Mouse (Mus musculus) limb, embryonic 12.5 days (tissue): Measurements from ENCODE around the gene Odf3b. TPM values are rescaled to one million over a fixed set of nuclear protein-coding genes. Genes with fewer than 3 reads are reported as not detected.

Experiments used
- ATAC-seq: fragments of 200-750 bp; cut with Nextera tagmentation; 2 replicates; pipeline ENCODE4 v1.8.0; 2017; ENCODE audit warnings: low read depth, moderate TSS enrichment; ENCODE audit not compliant: insufficient number of reproducible peaks, insufficient read depth, low FRiP score, low TSS enrichment
- H3K27ac ChIP-seq: fragments of 300-500 bp; sonication (generic); 2 replicates; pipeline ENCODE4 v1.5.1; 2016; ENCODE audit warnings: mild to moderate bottlenecking, moderate library complexity
- H3K27me3 ChIP-seq: fragments of 300-500 bp; sonication (generic); 2 replicates; pipeline ENCODE4 v1.6.1; 2016; ENCODE audit warnings: mild to moderate bottlenecking, moderate library complexity
- H3K36me3 ChIP-seq: fragments of 300-500 bp; sonication (generic); 2 replicates; pipeline ENCODE4 v1.6.1; 2016; ENCODE audit warnings: mild to moderate bottlenecking, moderate library complexity
- H3K4me1 ChIP-seq: fragments of 300-500 bp; sonication (generic); replicated peaks from 2 replicates; pipeline ENCODE4 v1.6.1; 2016
- H3K4me2 ChIP-seq: fragments of 300-500 bp; sonication (generic); 2 replicates; pipeline ENCODE4 v1.6.1; 2016; ENCODE audit warnings: mild to moderate bottlenecking, moderate library complexity
- H3K4me3 ChIP-seq: fragments of 300-500 bp; sonication (generic); replicated peaks from 2 replicates; pipeline ENCODE4 v1.5.1; 2016; ENCODE audit warnings: mild to moderate bottlenecking
- H3K9ac ChIP-seq: fragments of 300-500 bp; sonication (generic); replicated peaks from 2 replicates; pipeline ENCODE4 v1.6.1; 2016; ENCODE audit warnings: mild to moderate bottlenecking, moderate library complexity
- H3K9me3 ChIP-seq: fragments of 300-500 bp; sonication (generic); 2 replicates; pipeline ENCODE4 v1.6.1; 2016; ENCODE audit warnings: mild to moderate bottlenecking, moderate library complexity
- WGBS: fragments of 180-500 bp; shearing (Covaris S2); methylation state at CpG from one replicate; pipeline ENCODE4 v1.1.7; 2016; 5-methylcytosine and 5-hydroxymethylcytosine counted together
- polyA plus RNA-seq: library from polyadenylated mRNA; unstranded; fragments of >200 nt; fragmentation: Nextera tagmentation; extraction: Ambion mirVana; gene quantifications from 2 replicates; pipeline ENCODE4 v1.2.1, GENCODE M21; 2016

Gene Odf3b
- polyA plus RNA-seq, 1 experiment from 2014 or later = 0.48 TPM

DNA sequence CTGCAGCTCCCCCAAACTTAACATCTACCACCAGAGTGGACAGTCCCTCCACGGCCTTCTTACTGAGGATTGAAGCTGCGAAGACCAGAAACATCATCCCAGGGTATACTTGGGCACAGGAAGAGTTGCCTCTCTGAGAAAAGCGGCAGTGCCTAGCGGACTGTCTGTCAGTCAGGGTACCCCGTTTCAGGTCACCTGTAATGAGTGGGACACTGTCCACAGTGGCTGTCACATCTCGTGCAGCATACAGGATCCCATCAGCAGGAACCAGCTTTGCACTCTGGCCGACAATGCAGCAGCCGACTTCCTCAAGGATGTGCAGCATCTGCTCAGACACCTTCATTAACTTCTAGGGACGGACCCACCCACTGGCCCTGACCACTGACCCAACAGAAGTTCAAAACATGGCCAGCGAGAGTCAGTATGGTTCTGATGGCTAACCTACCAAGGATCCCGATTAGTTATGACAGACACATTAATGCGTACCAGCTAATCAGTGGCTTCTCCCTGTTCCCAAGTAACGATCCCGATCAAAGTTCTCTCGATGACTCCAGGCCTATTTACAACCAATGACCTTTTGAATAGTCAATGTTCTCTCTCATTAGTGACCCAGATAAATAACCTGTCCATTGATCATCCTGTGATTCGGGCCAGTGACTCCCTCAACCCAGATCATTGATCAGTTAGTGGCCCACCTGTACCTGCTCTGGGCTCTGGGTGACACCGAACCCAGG lies 4.1 kb downstream of the Odf3b start:
- Histone ChIP-seq H3K9ac (no peak overlapping the region; the same call in 1 of the 2 replicates), H3K27ac (no peak overlapping the region), H3K4me2 (0 out of 2 replicates have a peak overlapping the region, but pooled peaks have one; percentile 78), H3K27me3 (peaks cover 40% of the 10 kb centered on the region), H3K36me3 (peaks cover 31% of the 10 kb centered on the region), H3K4me1 (peaks cover 31% of the 10 kb centered on the region), H3K4me3 (no peak overlapping the region), H3K9me3 (no peaks in the 10 kb centered on the region)
- no peak for ATAC-seq
- WGBS = 92% methylated on average over 17 of the region's 17 CpGs

GRCm38 (mm10) chr15:89374340-89374739 lies 4.7 kb downstream of the Odf3b start:
- ATAC-seq = no peak
- H3K4me1 ChIP-seq = peaks cover 28% of the 10 kb centered on the region
- H3K9ac ChIP-seq = peak overlapping the region; percentile 77
- 51% methylated on average over 9 of the region's 9 CpGs for WGBS
- peak overlapping the region; percentile 64 for H3K4me3 ChIP-seq
- H3K27ac ChIP-seq = peak overlapping the region; percentile 94
- peaks cover 37% of the 10 kb centered on the region for H3K36me3 ChIP-seq
- peak overlapping the region; percentile 78 for H3K4me2 ChIP-seq
- no peaks in the 10 kb centered on the region for H3K9me3 ChIP-seq
- peaks cover 36% of the 10 kb centered on the region for H3K27me3 ChIP-seq

- Histone ChIP-seq H3K9ac (peak within 1 kb of the TSS; percentile 77), H3K36me3 (peaks cover 43% of the 10 kb centered on the region), H3K27me3 (peaks cover 31% of the 10 kb centered on the region), H3K9me3 (no peaks in the 10 kb centered on the region), H3K27ac (peak within 1 kb of the TSS; percentile 94), H3K4me3 (peak within 1 kb of the TSS; percentile 64), H3K4me2 (peak within 1 kb of the TSS; percentile 78), H3K4me1 (peaks cover 23% of the 10 kb centered on the region)
- WGBS = under 1% methylated on average over 42 of the region's 42 CpGs
- peak; percentile 56 for ATAC-seq
These were observed 5.3 kb downstream of the Odf3b start, which contains the start of gene Sco2 for GRCm38 (mm10) chr15:89373762-89374248. Gene Sco2, minus strand, starts transcription at chr15:89373846.

DNA sequence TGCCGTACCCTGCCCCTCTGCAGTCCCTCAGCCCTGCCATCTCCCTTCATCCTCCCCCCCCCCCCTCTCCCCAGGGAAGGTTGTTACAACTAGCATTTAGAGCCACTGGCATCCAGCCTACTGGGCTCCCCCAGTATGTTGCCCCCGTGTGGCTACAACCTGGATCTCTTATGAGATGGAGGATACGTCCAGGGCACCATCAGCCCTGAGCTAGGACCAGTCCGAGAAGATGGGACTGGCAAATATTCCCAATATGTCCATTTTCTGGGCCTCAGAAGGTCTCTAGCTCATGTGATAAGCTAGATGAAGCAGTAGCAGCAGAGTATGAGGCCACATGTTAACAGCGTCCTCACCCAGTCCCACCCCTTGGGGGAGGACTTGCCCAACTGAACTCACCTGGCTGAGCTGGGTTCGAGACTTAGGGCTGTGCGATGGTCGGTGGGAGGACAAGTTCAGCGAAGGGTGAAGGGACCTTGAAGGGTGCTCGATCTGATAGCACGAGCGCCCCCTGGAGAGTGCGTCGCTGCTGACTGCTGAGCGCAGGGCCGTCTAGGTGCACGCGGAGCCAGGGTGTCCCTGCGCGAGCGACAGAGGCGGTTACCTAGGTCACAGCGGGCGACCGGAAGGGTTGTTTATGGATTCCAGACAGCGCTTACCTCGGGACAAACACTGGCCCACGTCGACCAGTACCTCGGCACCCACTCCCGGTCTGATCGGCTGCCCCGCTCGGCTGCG lies 5.9 kb downstream of the Odf3b start:
- peaks cover 18% of the 10 kb centered on the region for H3K4me1 ChIP-seq
- ATAC-seq = peak; percentile 56
- peak overlapping the region; percentile 78 for H3K4me2 ChIP-seq
- 2% methylated on average over 35 of the region's 35 CpGs for WGBS
- peak overlapping the region; percentile 77 for H3K9ac ChIP-seq
- peak overlapping the region; percentile 94 for H3K27ac ChIP-seq
- no peaks in the 10 kb centered on the region for H3K9me3 ChIP-seq
- peaks cover 49% of the 10 kb centered on the region for H3K36me3 ChIP-seq
- H3K27me3 ChIP-seq = peaks cover 25% of the 10 kb centered on the region
- peak overlapping the region; percentile 64 for H3K4me3 ChIP-seq

- H3K9ac ChIP-seq = no peak overlapping the region; the same call in 1 of the 2 replicates
- ATAC-seq = no peak
- no peaks in the 10 kb centered on the region for H3K9me3 ChIP-seq
- peaks cover 17% of the 10 kb centered on the region for H3K4me1 ChIP-seq
- H3K27ac ChIP-seq = 0 out of 2 replicates have a peak overlapping the region, but pooled peaks have one; percentile 94
- H3K36me3 ChIP-seq = peaks cover 55% of the 10 kb centered on the region
- WGBS = 86% methylated on average over 7 of the region's 7 CpGs
- H3K4me2 ChIP-seq = peak overlapping the region; percentile 78
- peak overlapping the region; percentile 64; the same call in 1 of the 2 replicates for H3K4me3 ChIP-seq
- H3K27me3 ChIP-seq = peaks cover 18% of the 10 kb centered on the region
These were observed 6.5 kb downstream of the Odf3b start for GRCm38 (mm10) chr15:89372536-89372935.

DNA sequence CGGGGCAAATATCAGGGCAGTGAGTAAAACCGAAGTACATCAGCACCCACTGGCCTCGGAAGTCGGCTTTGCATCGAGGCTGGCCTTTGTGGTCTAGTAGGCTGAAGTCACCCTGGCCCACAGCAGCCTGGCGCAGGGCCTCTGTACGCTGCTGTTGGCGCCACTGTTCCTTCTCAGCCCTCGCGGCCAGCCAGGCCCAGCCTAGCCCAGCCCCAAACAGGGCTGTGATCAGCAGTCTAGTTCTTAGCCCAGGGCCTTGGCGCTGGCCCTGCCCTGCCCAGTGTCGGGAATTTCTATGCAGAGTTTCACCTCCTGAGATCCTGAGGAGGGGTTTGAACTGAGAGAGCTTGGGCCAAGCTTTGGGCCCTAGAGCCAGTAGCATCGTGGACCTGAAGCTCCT lies 7.0 kb downstream of the Odf3b start:
- Histone ChIP-seq H3K36me3 (peaks cover 60% of the 10 kb centered on the region), H3K9me3 (no peaks in the 10 kb centered on the region), H3K4me2 (no peak overlapping the region), H3K27ac (no peak overlapping the region), H3K27me3 (peaks cover 13% of the 10 kb centered on the region), H3K9ac (no peak overlapping the region), H3K4me3 (no peak overlapping the region), H3K4me1 (peaks cover 13% of the 10 kb centered on the region)
- WGBS = 88% methylated on average over 13 of the region's 13 CpGs
- no peak for ATAC-seq

- no peak overlapping the region for H3K27ac ChIP-seq
- no peak overlapping the region for H3K4me3 ChIP-seq
- no peaks in the 10 kb centered on the region for H3K27me3 ChIP-seq
- no peak for ATAC-seq
- no peaks in the 10 kb centered on the region for H3K4me1 ChIP-seq
- WGBS = 90% methylated on average over 4 of the region's 4 CpGs
- peaks cover 98% of the 10 kb centered on the region for H3K36me3 ChIP-seq
- H3K9me3 ChIP-seq = no peaks in the 10 kb centered on the region
- H3K4me2 ChIP-seq = no peak overlapping the region
- no peak overlapping the region for H3K9ac ChIP-seq
These were observed 13.9 kb downstream of the Odf3b start for GRCm38 (mm10) chr15:89365141-89365551.

- no peaks in the 10 kb centered on the region for H3K9me3 ChIP-seq
- no peak overlapping the region for H3K27ac ChIP-seq
- no peak overlapping the region for H3K9ac ChIP-seq
- no peak for ATAC-seq
- no peak overlapping the region for H3K4me3 ChIP-seq
- H3K36me3 ChIP-seq = peaks cover 87% of the 10 kb centered on the region
- no peaks in the 10 kb centered on the region for H3K27me3 ChIP-seq
- no peaks in the 10 kb centered on the region for H3K4me1 ChIP-seq
- H3K4me2 ChIP-seq = no peak overlapping the region
- WGBS = 91% methylated on average over 7 of the region's 7 CpGs
These were observed 16.0 kb downstream of the Odf3b start for GRCm38 (mm10) chr15:89363051-89363450.

DNA sequence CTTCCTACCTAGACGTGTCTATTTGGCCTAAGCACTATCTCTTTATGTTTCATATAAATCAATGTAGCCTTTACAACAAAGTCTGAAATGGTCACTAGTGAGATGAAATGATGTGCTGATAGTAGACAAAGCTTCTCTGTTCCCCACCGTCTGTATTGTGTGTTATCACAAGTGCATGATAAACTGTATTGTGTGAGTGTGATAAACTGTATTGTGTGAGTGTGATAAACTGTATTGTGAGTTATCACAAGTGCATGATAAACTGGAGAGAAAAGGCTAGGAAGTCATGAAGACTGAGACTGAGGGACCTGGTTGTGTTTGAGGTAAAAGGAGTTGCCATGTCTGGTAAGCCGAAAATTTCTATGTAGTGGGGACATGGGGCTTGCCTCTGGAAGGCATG lies 20.3 kb downstream of the Odf3b start:
- 86% methylated on average over 3 of the region's 3 CpGs for WGBS
- peaks cover 49% of the 10 kb centered on the region for H3K36me3 ChIP-seq

DNA sequence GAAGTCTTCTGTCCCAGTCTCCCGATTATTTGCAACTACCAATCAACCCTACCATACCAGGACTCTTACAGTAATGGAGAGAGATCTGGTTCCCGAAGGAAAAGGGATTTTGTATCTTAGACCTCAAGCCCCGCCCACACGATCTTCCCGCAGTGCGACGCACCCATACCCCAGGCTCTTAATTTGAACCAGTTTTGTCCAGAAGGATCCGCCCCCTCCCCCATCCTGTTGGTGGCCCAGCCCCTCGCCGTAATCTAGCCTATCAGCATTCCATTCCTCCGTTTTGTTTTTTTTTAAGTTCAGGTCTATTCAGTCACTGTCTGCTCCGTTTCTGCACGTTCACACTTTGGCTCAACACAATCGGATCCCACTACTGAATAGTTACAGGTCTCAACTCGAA lies 22.7 kb downstream of the Odf3b start:
- no peaks in the 10 kb centered on the region for H3K9me3 ChIP-seq
- peak overlapping the region; percentile 86 for H3K4me2 ChIP-seq
- H3K4me1 ChIP-seq = peaks cover 21% of the 10 kb centered on the region
- H3K27ac ChIP-seq = peak overlapping the region; percentile 92
- no peaks in the 10 kb centered on the region for H3K27me3 ChIP-seq
- H3K4me3 ChIP-seq = peak overlapping the region; percentile 82
- ATAC-seq = 0 out of 2 replicates have a peak, but pooled peaks have one; percentile 29
- H3K9ac ChIP-seq = peak overlapping the region; percentile 89
- WGBS = 1% methylated on average over 15 of the region's 15 CpGs
- H3K36me3 ChIP-seq = peaks cover 50% of the 10 kb centered on the region

More for the DNA sequence above, 20.3 kb downstream of the Odf3b start:
- Histone ChIP-seq H3K4me3 (no peak overlapping the region), H3K27ac (no peak overlapping the region), H3K27me3 (no peaks in the 10 kb centered on the region), H3K9me3 (no peaks in the 10 kb centered on the region), H3K4me2 (no peak overlapping the region), H3K9ac (no peak overlapping the region), H3K4me1 (peaks cover 20% of the 10 kb centered on the region)
- no peak for ATAC-seq
